Mouse (Mus musculus): ENCODE measurements around the gene Rcor2. TPM values are rescaled to one million over a fixed set of nuclear protein-coding genes. Genes with fewer than 3 reads are reported as not detected.

Rcor2 gene
- polyA plus RNA-seq, 1 experiment: 0.14 TPM

- H3K27me3 ChIP-seq (ENCODE audit: control insufficient read depth): peaks cover 23% of the 10 kb centered on the region
- H3K4me3 ChIP-seq (replicated peaks): no peak overlapping the region
- H3K9me3 ChIP-seq (ENCODE audit: control insufficient read depth, low read length): peaks cover 6% of the 10 kb centered on the region
- peaks cover 8% of the 10 kb centered on the region for H3K4me1 ChIP-seq (ENCODE audit: control insufficient read depth)
- H3K36me3 ChIP-seq (ENCODE audit: control insufficient read depth): no peaks in the 10 kb centered on the region
- TF ChIP-seq GATA1 (IDR thresholded peaks at IDR 0.05; ENCODE audit: low read length) (no peak), TAL1 (IDR thresholded peaks at IDR 0.05; ENCODE audit: low read length) (no peak)
Measured at GRCm38 (mm10) chr19:7261964-7262363, 5.2 kb upstream of the Rcor2 start.

- H3K4me1 ChIP-seq (ENCODE audit: control insufficient read depth): peaks cover 13% of the 10 kb centered on the region
- peaks cover 30% of the 10 kb centered on the region for H3K27me3 ChIP-seq (ENCODE audit: control insufficient read depth)
- no peak overlapping the region for H3K4me3 ChIP-seq (replicated peaks)
- no peaks in the 10 kb centered on the region for H3K36me3 ChIP-seq (ENCODE audit: control insufficient read depth)
- TF ChIP-seq TAL1 (IDR thresholded peaks at IDR 0.05; ENCODE audit: low read length) (no peak), GATA1 (IDR thresholded peaks at IDR 0.05; ENCODE audit: low read length) (no peak)
- peaks cover 6% of the 10 kb centered on the region for H3K9me3 ChIP-seq (ENCODE audit: control insufficient read depth, low read length)
Measured at GRCm38 (mm10) chr19:7262592-7262991, 4.5 kb upstream of the Rcor2 start.

GRCm38 (mm10) chr19:7264088-7264765, 2.9 kb upstream of the Rcor2 start:
- Histone ChIP-seq H3K9me3 (ENCODE audit: control insufficient read depth, low read length) (peaks cover 6% of the 10 kb centered on the region), H3K4me3 (replicated peaks) (no peak overlapping the region), H3K27me3 (ENCODE audit: control insufficient read depth) (peaks cover 46% of the 10 kb centered on the region), H3K36me3 (ENCODE audit: control insufficient read depth) (no peaks in the 10 kb centered on the region), H3K4me1 (ENCODE audit: control insufficient read depth) (peaks cover 29% of the 10 kb centered on the region)
- TF ChIP-seq GATA1 (IDR thresholded peaks at IDR 0.05; ENCODE audit: low read length): no peak
- no peak for TF ChIP-seq TAL1 (IDR thresholded peaks at IDR 0.05; ENCODE audit: low read length)

- Histone ChIP-seq H3K36me3 (ENCODE audit: control insufficient read depth) (no peaks in the 10 kb centered on the region), H3K4me3 (replicated peaks) (no peak overlapping the region), H3K27me3 (ENCODE audit: control insufficient read depth) (peaks cover 52% of the 10 kb centered on the region), H3K4me1 (ENCODE audit: control insufficient read depth) (peaks cover 30% of the 10 kb centered on the region), H3K9me3 (ENCODE audit: control insufficient read depth, low read length) (peaks cover 6% of the 10 kb centered on the region)
- TF ChIP-seq TAL1 (IDR thresholded peaks at IDR 0.05; ENCODE audit: low read length) (no peak), GATA1 (IDR thresholded peaks at IDR 0.05; ENCODE audit: low read length) (no peak)
Measured at GRCm38 (mm10) chr19:7264766-7265331, 2.3 kb upstream of the Rcor2 start.

- TF ChIP-seq GATA1 (IDR thresholded peaks at IDR 0.05; ENCODE audit: low read length) (no peak), TAL1 (IDR thresholded peaks at IDR 0.05; ENCODE audit: low read length) (no peak)
- H3K4me1 ChIP-seq (ENCODE audit: control insufficient read depth): peaks cover 30% of the 10 kb centered on the region
- peaks cover 6% of the 10 kb centered on the region for H3K9me3 ChIP-seq (ENCODE audit: control insufficient read depth, low read length)
- peaks cover 56% of the 10 kb centered on the region for H3K27me3 ChIP-seq (ENCODE audit: control insufficient read depth)
- no peaks in the 10 kb centered on the region for H3K36me3 ChIP-seq (ENCODE audit: control insufficient read depth)
- H3K4me3 ChIP-seq (replicated peaks): no peak overlapping the region
Measured at GRCm38 (mm10) chr19:7265478-7266191, 1.5 kb upstream of the Rcor2 start.

- Histone ChIP-seq H3K4me1 (ENCODE audit: control insufficient read depth) (peaks cover 30% of the 10 kb centered on the region), H3K4me3 (replicated peaks) (no peak overlapping the region), H3K36me3 (ENCODE audit: control insufficient read depth) (no peaks in the 10 kb centered on the region), H3K27me3 (ENCODE audit: control insufficient read depth) (peaks cover 56% of the 10 kb centered on the region), H3K9me3 (ENCODE audit: control insufficient read depth, low read length) (peaks cover 6% of the 10 kb centered on the region)
- TF ChIP-seq GATA1 (IDR thresholded peaks at IDR 0.05; ENCODE audit: low read length) (no peak), TAL1 (IDR thresholded peaks at IDR 0.05; ENCODE audit: low read length) (no peak)
Measured at GRCm38 (mm10) chr19:7266421-7266831, 699 bp upstream of the Rcor2 start.

GRCm38 (mm10) chr19:7267781-7268721, 926 bp downstream of the Rcor2 start:
- H3K9me3 ChIP-seq (ENCODE audit: control insufficient read depth, low read length): no peaks in the 10 kb centered on the region
- peaks cover 30% of the 10 kb centered on the region for H3K4me1 ChIP-seq (ENCODE audit: control insufficient read depth)
- H3K4me3 ChIP-seq (replicated peaks): peak overlapping the region; percentile 61
- TF ChIP-seq TAL1 (IDR thresholded peaks at IDR 0.05; ENCODE audit: low read length) (no peak), GATA1 (IDR thresholded peaks at IDR 0.05; ENCODE audit: low read length) (no peak)
- peaks cover 56% of the 10 kb centered on the region for H3K27me3 ChIP-seq (ENCODE audit: control insufficient read depth)
- H3K36me3 ChIP-seq (ENCODE audit: control insufficient read depth): no peaks in the 10 kb centered on the region

GRCm38 (mm10) chr19:7268722-7269090, 1.6 kb downstream of the Rcor2 start:
- H3K4me3 ChIP-seq (replicated peaks): peak overlapping the region; percentile 61
- peaks cover 56% of the 10 kb centered on the region for H3K27me3 ChIP-seq (ENCODE audit: control insufficient read depth)
- TF ChIP-seq TAL1 (IDR thresholded peaks at IDR 0.05; ENCODE audit: low read length): no peak
- TF ChIP-seq GATA1 (IDR thresholded peaks at IDR 0.05; ENCODE audit: low read length): no peak
- no peaks in the 10 kb centered on the region for H3K36me3 ChIP-seq (ENCODE audit: control insufficient read depth)
- peaks cover 30% of the 10 kb centered on the region for H3K4me1 ChIP-seq (ENCODE audit: control insufficient read depth)
- H3K9me3 ChIP-seq (ENCODE audit: control insufficient read depth, low read length): no peaks in the 10 kb centered on the region

Data from erythroblast, embryonic 14.5 days (primary cell).